Mouse (Mus musculus) embryo, embryonic 10.5 days (tissue): ENCODE results near the gene Sdc3.
A peak's percentile ranks its signal among the peaks of the same experiment; 100 is the strongest.

Experiments
- DNase-seq: peaks from one replicate; pipeline ENCODE4 v3.0.0-alpha.2; 2015; ENCODE audit warnings: low spot score

Sdc3 gene

DNA sequence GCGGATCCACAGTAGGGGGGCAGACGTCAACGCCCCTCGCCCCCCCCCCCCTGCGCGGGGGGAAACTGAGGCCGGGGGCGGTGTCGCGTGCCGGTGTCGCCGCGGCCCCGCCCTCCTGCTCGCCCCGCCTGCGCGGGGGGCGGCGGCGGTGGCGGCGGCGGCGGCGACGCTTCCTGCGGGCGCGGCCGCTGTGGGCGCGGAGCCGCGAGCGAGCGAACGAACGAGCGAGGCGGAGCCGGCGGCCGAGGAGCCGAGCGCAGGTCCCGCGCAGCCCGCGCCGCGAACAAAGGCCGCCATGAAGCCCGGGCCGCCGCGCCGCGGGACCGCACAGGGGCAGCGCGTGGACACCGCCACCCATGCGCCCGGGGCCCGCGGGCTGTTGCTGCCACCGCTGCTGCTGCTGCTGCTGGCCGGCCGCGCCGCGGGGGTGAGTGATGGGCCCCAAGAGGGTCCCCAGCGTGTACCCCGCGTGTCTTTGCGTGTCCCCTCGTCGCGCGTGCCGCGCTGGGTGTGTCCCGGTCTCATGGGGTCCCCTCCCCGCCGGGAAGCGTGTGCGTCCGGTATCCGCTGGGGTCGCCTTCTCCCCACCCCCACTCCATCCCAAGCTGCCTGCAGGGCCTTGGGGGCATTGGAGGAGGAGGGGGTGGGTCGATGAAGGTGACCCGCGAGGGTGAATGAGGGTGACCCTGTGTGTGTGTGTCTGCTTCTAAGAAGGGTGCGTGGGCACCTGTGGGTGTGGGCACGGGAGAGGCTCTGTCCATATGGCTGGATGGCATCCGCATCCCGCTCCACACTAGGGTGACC, at the start of gene Sdc3:
Gene Sdc3, plus strand, starts transcription at position 162 of the 804 bp plus-strand sequence.
- peak; percentile 48 for DNase-seq

DNA sequence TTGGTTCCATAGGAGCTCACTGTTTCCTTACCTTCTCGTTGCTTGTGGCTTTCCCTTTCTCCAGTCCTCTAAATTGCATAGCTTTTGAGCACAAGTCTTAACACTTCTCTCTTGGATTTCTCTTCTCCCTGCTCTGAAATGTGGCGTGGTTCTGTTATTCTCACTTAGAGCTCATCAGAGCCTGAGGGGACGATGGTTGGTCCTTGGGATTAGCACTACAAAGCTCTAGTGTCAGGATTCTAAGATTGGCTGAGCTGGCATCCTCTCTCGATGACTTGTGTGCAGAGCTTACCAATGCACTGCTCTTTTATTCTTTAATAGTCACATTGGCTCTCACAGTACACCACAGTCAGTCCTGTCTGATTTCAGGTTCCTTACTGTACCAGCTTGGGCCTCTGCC, 48.3 kb upstream of the Sdc3 start:
- no peak for DNase-seq

DNA sequence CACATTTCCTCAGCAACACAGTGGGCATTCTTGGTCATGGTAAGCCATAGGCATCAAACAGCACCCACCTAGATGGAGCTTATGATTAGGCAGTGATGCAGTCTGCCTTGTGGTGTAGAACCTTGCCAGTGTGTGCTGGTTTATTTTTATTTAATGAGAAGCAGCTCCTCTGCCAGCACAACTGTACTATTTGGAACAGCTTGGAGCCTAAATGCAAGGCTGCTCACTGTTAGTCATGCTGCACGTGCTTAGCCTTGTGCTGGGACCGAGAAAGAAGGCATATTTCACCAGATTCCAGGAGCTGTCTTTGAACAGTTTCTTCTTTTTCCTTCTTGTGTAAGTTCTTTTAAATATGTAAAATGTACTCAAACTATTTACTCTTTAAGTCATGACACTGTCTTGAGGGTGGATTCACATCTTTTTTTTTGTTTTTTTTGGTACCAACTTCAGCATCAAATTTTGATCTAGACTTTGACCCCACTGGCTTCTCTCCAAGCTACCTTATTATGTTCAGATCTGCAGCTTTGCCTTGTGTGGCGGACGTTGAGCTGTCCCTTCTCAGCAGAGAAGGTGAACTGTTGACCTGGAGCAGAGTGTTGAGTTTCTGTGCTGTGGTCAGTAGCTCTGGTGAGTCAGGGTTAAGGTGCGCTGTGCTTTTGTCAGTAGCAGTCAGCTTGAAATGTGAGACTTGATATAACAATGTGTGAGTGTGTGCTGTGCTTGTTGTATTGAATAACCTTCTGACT, 46.6 kb upstream of the Sdc3 start:
- DNase-seq = no peak

DNA sequence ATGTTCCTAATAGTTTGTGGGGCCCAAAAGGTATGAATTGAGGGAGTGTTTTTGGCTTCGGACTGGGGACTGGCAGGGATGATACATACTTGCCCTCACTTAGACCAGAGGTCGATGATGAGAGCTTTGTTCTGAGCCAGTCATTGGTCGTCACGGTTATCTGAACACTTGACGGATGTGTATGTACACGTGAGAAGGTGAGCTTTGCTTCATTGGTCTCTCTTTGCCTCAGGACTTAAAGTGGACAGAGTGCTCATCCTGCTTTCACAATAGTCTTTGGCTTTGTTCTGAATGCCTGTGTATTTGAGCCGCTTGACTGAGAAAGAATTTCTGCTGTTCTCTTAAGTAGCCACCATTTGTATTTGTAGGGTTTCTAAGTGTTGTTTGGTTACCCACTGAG, 42.8 kb upstream of the Sdc3 start:
- no peak for DNase-seq

GRCm38 (mm10) chr4:130751966-130752365, 40.4 kb upstream of the Sdc3 start:
- DNase-seq = no peak

DNA sequence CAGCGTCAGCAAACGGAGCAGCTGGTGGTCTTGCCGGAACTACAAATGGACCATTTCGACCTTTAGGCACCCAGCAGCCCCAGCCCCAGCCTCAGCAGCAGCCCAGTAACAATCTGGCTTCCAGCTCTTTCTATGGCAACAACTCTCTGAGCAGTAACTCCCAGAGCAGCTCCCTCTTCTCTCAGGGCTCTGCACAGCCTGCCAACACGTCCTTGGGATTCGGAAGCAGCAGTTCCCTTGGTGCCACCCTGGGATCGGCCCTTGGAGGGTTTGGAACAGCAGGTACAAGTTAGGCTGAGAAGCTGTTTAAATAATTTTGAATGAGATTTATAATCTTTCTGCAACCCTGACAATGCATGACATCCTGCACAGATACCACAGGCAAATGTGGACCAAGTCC, 39.7 kb upstream of the Sdc3 start:
- no peak for DNase-seq

GRCm38 (mm10) chr4:130753755-130754154, 38.6 kb upstream of the Sdc3 start:
- DNase-seq = no peak

- DNase-seq = no peak
Measured at GRCm38 (mm10) chr4:130754776-130755175, 37.6 kb upstream of the Sdc3 start.

DNA sequence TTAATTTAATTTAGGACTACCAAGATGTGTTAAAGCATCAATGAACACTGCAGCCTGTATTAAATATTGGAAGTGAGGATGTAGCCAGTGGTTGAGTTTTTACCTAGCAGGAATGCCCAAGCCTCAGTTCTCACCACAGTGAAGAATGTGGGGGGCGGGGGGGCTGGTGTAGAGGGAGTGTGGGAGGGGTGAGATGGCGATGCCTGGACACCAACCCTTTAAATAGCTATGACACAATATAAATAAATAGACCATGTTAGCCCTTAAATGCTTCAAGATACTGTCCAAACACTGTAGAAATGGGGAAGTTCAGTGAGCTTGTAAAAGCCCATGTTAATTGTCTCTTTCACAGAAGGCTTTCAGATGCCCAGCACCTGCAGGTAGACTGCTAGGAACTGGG, 32.5 kb upstream of the Sdc3 start:
- no peak for DNase-seq

- no peak for DNase-seq
Measured at GRCm38 (mm10) chr4:130761809-130762208, 30.5 kb upstream of the Sdc3 start.

DNA sequence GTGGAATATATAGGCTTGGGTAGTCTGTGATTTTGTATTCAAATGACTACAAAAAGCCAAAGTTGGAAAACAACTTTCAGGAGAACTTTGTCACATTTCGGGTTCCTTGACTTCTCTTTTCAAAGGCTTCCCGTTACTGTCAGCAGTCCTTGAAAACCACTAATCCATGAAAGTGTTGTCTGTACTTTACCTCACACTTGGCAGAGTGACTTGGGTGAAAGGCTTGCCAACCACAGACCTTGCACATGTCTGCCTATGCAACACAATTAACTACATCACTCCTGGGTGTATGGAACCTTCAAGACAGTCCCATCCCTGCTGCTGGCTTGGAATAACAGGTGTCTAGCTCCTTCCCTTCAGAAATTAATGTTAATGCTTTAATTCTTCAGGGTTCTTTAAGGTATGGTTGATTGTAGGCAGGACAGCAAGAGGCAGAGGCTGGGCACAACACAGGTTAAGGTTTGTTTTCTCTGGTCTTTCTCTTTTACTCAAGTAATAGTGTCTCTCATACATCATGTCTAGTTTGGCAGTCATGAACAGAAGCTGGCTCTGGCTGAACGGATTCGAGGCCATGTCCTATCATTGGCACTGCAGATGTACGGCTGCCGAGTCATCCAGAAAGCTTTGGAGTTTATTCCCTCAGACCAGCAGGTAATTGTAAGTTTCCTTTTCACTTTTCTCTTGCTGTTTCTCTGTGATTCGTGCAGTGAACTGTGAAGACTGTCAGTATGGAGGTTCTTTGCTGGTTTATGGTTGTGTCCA, 26.8 kb upstream of the Sdc3 start:
- DNase-seq = no peak

- DNase-seq = no peak
Measured at GRCm38 (mm10) chr4:130766387-130766786, 25.9 kb upstream of the Sdc3 start.

GRCm38 (mm10) chr4:130766926-130767325, 25.4 kb upstream of the Sdc3 start:
- DNase-seq = no peak

DNA sequence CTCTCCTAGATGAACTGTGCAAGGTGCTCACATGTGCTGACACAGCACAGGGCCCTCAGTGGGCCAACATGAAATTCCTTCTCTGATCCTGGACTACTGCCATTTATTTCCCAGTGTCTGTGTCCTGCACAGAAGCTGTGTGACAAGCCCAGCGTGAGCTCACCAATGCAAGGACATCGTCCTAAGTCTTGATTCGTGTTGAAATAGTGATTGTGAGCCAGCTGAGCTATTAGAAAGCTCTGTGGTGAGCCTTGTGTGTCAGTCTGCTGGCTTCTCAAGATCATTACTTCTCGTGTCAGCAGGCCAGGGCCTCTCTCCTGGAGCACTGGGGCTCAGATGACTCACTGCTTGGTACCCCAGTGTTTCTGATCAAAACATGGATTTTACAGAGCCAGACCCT, 18.4 kb upstream of the Sdc3 start:
- DNase-seq = no peak

DNA sequence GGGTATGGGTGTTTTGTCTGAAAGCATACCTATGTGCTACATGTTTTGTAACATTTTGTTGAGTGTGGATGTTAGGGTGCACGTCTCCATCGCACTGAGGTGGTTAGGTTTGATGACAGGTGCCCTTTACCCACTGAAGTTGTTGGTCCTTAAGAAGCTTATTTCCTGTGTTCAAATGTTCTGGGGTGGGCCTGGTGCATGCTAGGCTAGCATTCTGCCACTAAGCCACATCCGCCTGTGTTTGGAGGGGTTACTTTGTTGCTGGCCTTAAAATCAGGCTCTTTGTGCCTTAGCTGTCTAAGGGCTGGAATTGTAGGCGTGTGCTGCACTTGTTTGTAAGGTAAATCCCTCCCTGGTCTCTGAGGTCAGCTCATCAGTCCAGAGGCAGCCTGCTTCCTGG, 17.5 kb upstream of the Sdc3 start:
- DNase-seq = no peak

- no peak for DNase-seq
Measured at GRCm38 (mm10) chr4:130777647-130778046, 14.7 kb upstream of the Sdc3 start.

DNA sequence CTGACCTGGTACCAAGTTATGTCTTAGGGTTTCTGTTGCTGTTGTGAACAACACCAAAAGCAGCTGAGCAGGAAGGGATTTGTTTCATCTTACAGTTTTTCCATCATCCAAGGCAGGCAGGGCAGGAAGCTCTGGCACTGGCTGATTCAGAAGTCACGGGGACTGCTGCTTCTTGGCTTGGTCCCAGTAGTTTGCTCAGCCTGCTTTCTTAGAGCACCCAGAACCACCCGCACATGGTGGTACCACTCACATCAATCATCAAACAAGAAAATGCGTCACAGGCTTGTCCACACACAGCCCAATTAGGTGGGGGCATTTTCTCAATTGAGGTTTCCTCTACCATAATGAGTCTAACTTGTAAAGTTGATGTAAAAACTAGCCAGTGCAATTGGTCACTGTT, 13.3 kb upstream of the Sdc3 start:
- DNase-seq = no peak

GRCm38 (mm10) chr4:130782492-130782891, 9.8 kb upstream of the Sdc3 start:
- no peak for DNase-seq

GRCm38 (mm10) chr4:130784755-130785154, 7.6 kb upstream of the Sdc3 start:
- DNase-seq = peak; percentile 76

GRCm38 (mm10) chr4:130787530-130787929, 4.8 kb upstream of the Sdc3 start:
- no peak for DNase-seq

- DNase-seq = peak; percentile 95
Measured at GRCm38 (mm10) chr4:130790180-130790579, 2.2 kb upstream of the Sdc3 start.

GRCm38 (mm10) chr4:130791811-130792375, 444 bp upstream of the Sdc3 start:
- DNase-seq = peak; percentile 61

DNA sequence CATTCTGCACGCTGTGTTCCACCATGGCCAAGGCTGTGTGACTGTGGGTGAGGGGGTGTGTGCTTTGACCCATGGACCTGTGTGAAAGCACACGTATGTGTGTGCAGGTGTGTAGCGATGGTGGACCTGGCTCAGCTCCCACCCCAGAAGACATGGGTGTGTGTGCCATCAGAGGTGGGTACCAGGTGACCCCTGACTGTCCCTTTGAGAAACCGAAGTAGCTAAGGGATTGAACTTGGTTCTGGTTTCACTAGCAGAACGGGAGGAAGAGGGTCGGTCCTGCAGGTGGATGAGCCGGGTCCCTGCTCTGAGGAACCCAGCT, 804 bp downstream of the Sdc3 start:
- DNase-seq = no peak
